Mouse (Mus musculus) heart, adult 2 months (tissue): Measurements from ENCODE around the gene Slc9a9.

Source experiments
- CTCF ChIP-seq: fragments of 200-600 bp; IDR thresholded peaks from 2 replicates; pipeline ENCODE4 v1.8.1; 2022; ENCODE audit warnings: antibody characterized with exemption, mild to moderate bottlenecking, moderate library complexity
- EP300 ChIP-seq: fragments of 200-500 bp; IDR thresholded peaks from 2 replicates; pipeline ENCODE4 v1.6.1; 2011; ENCODE audit warnings: low read depth, low read length, control low read depth; ENCODE audit not compliant: insufficient read depth
- POLR2A ChIP-seq: fragments of 200-500 bp; IDR thresholded peaks from 2 replicates; pipeline ENCODE4 v1.6.1; 2011; ENCODE audit warnings: mild to moderate bottlenecking, low read depth, low read length, control low read depth; ENCODE audit not compliant: insufficient read depth

- TF ChIP-seq CTCF (no peak), POLR2A (no peak), EP300 (no peak)
These were observed 489.2 kb downstream of the Slc9a9 start for GRCm38 (mm10) chr9:95158916-95159315.
